Mouse (Mus musculus) stomach, postnatal 0 days (tissue): ENCODE measurements around the gene Wdr54.

Source experiments
- CTCF ChIP-seq: IDR thresholded peaks from 2 replicates; pipeline ENCODE4 v1.5.1; 2016; ENCODE audit warnings: antibody characterized with exemption, low read depth, mild to moderate bottlenecking, moderate library complexity
- EP300 ChIP-seq: optimal IDR thresholded peaks from 2 replicates; pipeline ENCODE3; 2016; ENCODE audit warnings: antibody characterized with exemption

DNA sequence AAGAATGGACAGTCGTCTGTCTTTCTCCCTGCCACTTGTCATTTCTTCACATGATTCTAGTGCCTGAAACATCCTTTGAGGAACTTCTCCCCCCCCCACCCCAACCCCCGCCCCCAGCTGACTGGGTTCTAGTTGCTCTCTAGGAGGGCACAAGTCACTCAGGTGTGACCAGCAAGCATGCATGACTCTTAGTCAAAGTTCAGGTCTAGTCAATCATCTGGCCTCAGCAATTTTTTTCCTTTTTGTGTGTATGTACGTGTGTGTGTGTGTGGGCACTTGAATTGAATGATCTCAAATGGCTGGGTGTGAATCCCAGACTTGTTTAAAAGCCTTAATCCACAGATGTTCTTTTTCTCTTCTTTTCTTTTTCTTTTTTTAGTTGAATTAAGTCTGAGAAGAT, 22.0 kb downstream of the Wdr54 start:
- TF ChIP-seq EP300 (no peak), CTCF (no peak)
